Mouse (Mus musculus) thymus, postnatal 25 days (tissue): ENCODE data around the gene 4933402E13Rik.

Experiments used
- DNase-seq: peaks from one replicate; pipeline ENCODE4 v3.0.0; 2022

The 4933402E13Rik gene

GRCm38 (mm10) chrX:62283199-62283598 is at the start of gene 4933402E13Rik:
4933402E13Rik (plus strand) TSS chrX:62283499.
- no peak for DNase-seq
